Mouse (Mus musculus) ES-E14 (cell line): ENCODE measurements at regions not wholly inside any gene's neighbourhood (a gene's known extent, or its start where the extent isn't known, plus 50 kb on each side); places are given as distances from the start of the nearest gene placed in this dataset.

Experiments
- CHD2 ChIP-seq: IDR thresholded peaks from 2 replicates; pipeline ENCODE4 v1.6.1; 2014; ENCODE audit warnings: mild to moderate bottlenecking, low read depth, low read length, inconsistent platforms
- MAFK ChIP-seq: IDR thresholded peaks from 2 replicates; pipeline ENCODE4 v1.6.1; 2014; ENCODE audit warnings: mild to moderate bottlenecking, low read depth, low read length, inconsistent platforms; ENCODE audit not compliant: insufficient read depth
- ZNF384 ChIP-seq: IDR thresholded peaks from 2 replicates; pipeline ENCODE4 v1.6.1; 2012; ENCODE audit warnings: low read depth, low read length, inconsistent platforms

- no peak for TF ChIP-seq CHD2
- no peak for TF ChIP-seq ZNF384
- TF ChIP-seq MAFK: no peak
Measured at GRCm38 (mm10) chr9:46462681-46463080, 142.9 kb upstream of the 4931429L15Rik start.
